Mouse (Mus musculus) forebrain, postnatal 0 days (tissue): ENCODE measurements around the gene Btrc. TPM values are rescaled to one million over a fixed set of nuclear protein-coding genes. Genes with fewer than 3 reads are reported as not detected.

Experiments
- ATAC-seq: fragments of 200-750 bp; cut with Nextera tagmentation; 2 replicates; pipeline ENCODE4 v1.8.0; 2017; ENCODE audit warnings: mild to moderate bottlenecking, moderate library complexity
- DNase-seq: peaks from one replicate; pipeline ENCODE4 v3.0.0-alpha.2; 2015
- H3K27ac ChIP-seq: fragments of 300-500 bp; sonication (generic); 2 replicates; pipeline ENCODE4 v1.5.1; 2014; ENCODE audit warnings: low read depth, mild to moderate bottlenecking, antibody characterized with exemption, low read length, moderate library complexity, mixed read lengths
- H3K27me3 ChIP-seq: fragments of 300-500 bp; sonication (generic); 2 replicates; pipeline ENCODE4 v1.6.1; 2014; ENCODE audit warnings: mild to moderate bottlenecking, low read length, mixed read lengths; ENCODE audit not compliant: insufficient read depth
- H3K36me3 ChIP-seq: fragments of 300-500 bp; sonication (generic); 2 replicates; pipeline ENCODE4 v1.6.1; 2014; ENCODE audit warnings: mild to moderate bottlenecking, moderate library complexity; ENCODE audit not compliant: insufficient read depth
- H3K4me1 ChIP-seq: fragments of 300-500 bp; sonication (generic); 2 replicates; pipeline ENCODE4 v1.6.1; 2014; ENCODE audit warnings: antibody characterized with exemption; ENCODE audit not compliant: insufficient read depth
- H3K4me2 ChIP-seq: fragments of 300-500 bp; sonication (generic); 2 replicates; pipeline ENCODE4 v1.6.1; 2014; ENCODE audit warnings: low read depth, mild to moderate bottlenecking, moderate library complexity
- H3K4me3 ChIP-seq: fragments of 300-500 bp; sonication (generic); 2 replicates; pipeline ENCODE4 v1.5.1; 2014; ENCODE audit warnings: low read depth, low read length, mixed read lengths
- H3K9ac ChIP-seq: fragments of 300-500 bp; sonication (generic); 2 replicates; pipeline ENCODE4 v1.6.1; 2014; ENCODE audit warnings: mild to moderate bottlenecking
- H3K9me3 ChIP-seq: fragments of 300-500 bp; sonication (generic); 2 replicates; pipeline ENCODE4 v1.6.1; 2016; ENCODE audit warnings: low read length
- CTCF ChIP-seq: sonication (generic); IDR thresholded peaks from 2 replicates; pipeline ENCODE4 v1.5.1; 2016; ENCODE audit warnings: antibody characterized with exemption, control low read depth, low read depth
- WGBS: fragments of 180-500 bp; shearing (Covaris S2); extraction: QIAGEN DNeasy Blood & Tissue Kit; methylation state at CpG from one replicate; pipeline ENCODE4 v1.1.7; 2014; 5-methylcytosine and 5-hydroxymethylcytosine counted together
- polyA plus RNA-seq: library from polyadenylated mRNA; unstranded; fragments of >200 nt; fragmentation: Nextera tagmentation; extraction: Ambion mirVana; gene quantifications from 2 replicates; pipeline ENCODE4 v1.2.1, GENCODE M21; 2015
- total RNA-seq: library from RNA; depleted of rRNA; stranded (reverse); fragments of >200 nt; gene quantifications from 2 replicates; pipeline ENCODE4 v1.2.3, GENCODE M21; 2014; rRNA removed

The Btrc gene
- total and polyA plus RNA-seq, 2 experiments from 2014 or later = 46.9 to 64.7 TPM

DNA sequence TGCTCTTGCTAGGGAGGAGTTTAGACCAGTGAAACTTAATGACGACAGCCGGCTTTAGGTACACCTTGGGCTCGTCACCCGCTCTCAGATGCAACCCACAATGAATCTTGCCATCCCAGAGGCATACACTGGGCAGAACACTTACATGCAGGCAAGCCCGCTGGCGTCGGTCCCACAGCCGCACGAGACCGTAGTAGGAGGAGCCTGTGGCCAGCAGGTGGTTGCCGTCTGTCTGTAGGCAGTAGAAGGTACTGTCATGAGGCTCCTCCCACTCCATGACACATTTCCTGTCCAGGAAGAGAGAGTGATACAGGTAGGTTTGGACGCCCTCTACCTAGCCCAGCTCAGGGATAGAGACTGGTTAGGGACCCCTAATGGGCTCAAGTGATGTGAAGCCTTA lies 215.4 kb downstream of the Btrc start:
- H3K27me3 ChIP-seq = no peaks in the 10 kb centered on the region
- peaks cover 34% of the 10 kb centered on the region for H3K36me3 ChIP-seq
- H3K4me2 ChIP-seq = no peak overlapping the region
- DNase-seq = no peak
- no peak overlapping the region for H3K27ac ChIP-seq
- ATAC-seq = no peak
- H3K9ac ChIP-seq = no peak overlapping the region
- WGBS = 84% methylated on average over 12 of the region's 12 CpGs
- H3K9me3 ChIP-seq = no peaks in the 10 kb centered on the region
- no peaks in the 10 kb centered on the region for H3K4me1 ChIP-seq
- no peak for TF ChIP-seq CTCF
- H3K4me3 ChIP-seq = no peak overlapping the region

- H3K9ac ChIP-seq = no peak overlapping the region
- H3K9me3 ChIP-seq = no peaks in the 10 kb centered on the region
- DNase-seq (no peak), ATAC-seq (no peak)
- H3K27ac ChIP-seq = no peak overlapping the region
- H3K36me3 ChIP-seq = peaks cover 31% of the 10 kb centered on the region
- WGBS = 90% methylated on average over 7 of the region's 7 CpGs
- no peak overlapping the region for H3K4me3 ChIP-seq
- no peaks in the 10 kb centered on the region for H3K4me1 ChIP-seq
- H3K4me2 ChIP-seq = no peak overlapping the region
- no peak for TF ChIP-seq CTCF
- H3K27me3 ChIP-seq = no peaks in the 10 kb centered on the region
Measured at GRCm38 (mm10) chr19:45579416-45579815, 215.9 kb downstream of the Btrc start.

Other genes starting within 250 kb of the Btrc start
- gene Tlx1, start 213.1 kb upstream of the Btrc start, total RNA-seq = not detected in 2 replicates
- gene Tlx1, start 213.1 kb upstream of the Btrc start, polyA plus RNA-seq = not detected in 2 replicates
- gene Lbx1, start 127.9 kb upstream of the Btrc start, total RNA-seq = not detected in 2 replicates
- gene Lbx1, start 127.9 kb upstream of the Btrc start, polyA plus RNA-seq = not detected in 2 replicates
- 10.9 and 11.8 TPM in 2 replicates for gene Poll, start 196.8 kb downstream of the Btrc start, total RNA-seq
- gene Poll, start 196.8 kb downstream of the Btrc start, polyA plus RNA-seq = 9.1 and 10.8 TPM in 2 replicates
- gene Gm17018, start 196.9 kb downstream of the Btrc start, total RNA-seq = 20.7 and 26.4 TPM in 2 replicates
- 61.4 and 69.6 TPM in 2 replicates for gene Gm17018, start 196.9 kb downstream of the Btrc start, polyA plus RNA-seq